Mouse (Mus musculus): ENCODE measurements around the gene Engase. TPM values are rescaled to one million over a fixed set of nuclear protein-coding genes. Genes with fewer than 3 reads are reported as not detected.

Gene Engase
- polyA plus RNA-seq, 1 experiment from 2014 or later, result 7.3 TPM

DNA sequence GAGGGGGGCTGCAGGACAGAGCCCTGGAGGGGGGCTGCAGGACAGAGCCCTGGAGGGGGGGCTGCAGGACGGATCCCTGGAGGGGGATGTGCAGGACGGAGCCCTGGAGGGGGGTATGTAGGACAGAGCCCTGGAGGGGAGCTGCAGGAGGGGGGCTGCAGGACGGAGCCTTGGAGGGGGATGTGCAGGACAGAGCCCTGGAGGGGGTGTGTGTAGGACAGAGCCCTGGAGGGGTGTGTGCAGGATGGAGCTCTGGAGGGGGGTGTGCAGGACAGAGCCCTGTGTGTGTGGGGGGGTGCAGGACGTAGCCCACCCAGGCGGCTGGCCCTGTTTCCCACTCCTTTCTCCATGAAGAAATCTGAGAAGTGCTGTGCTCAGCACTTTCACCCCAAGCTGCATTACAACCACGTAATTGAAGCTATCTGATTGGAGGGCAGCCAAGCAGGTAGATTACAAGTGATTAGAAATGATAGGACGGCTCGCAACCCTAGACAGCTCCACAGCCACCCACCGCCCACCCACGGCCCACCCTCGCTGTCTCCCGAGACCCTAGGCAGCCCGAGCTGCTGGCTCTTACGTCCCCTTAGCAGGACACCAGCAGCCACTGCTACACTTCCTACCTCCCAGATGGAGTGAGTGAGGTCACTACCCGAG is 35.8 kb downstream of the Engase start:
- no peaks in the 10 kb centered on the region for H3K27me3 ChIP-seq

DNA sequence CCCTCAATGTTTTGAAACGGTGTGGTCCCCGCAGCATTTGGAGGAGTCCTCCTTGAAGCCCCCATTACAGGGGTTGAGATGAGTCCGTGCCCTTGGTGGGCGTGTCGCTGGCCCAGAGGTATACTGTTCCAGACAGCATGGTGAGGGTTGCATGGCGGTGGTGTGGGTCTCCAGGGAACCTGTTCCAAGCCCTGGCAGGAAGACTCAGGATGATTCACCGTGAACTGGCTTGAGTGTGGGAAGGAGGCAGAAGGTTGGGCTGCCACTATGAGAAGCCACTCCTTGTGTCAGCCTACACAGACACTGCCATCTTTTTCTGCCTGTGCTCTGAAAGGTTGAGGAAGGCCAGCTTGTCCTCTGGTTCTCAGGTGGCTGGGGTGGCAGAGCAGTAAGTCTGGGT is 41.3 kb downstream of the Engase start:
- no peak overlapping the region for H3K27ac ChIP-seq
- 79% methylated on average over 7 of the region's 7 CpGs for WGBS
- no peak overlapping the region for H3K4me3 ChIP-seq
- ATAC-seq (ENCODE audit: borderline replicate concordance, extremely low read depth, low FRiP score, low TSS enrichment), result no peak
- no peaks in the 10 kb centered on the region for H3K36me3 ChIP-seq
- H3K27me3 ChIP-seq, result no peaks in the 10 kb centered on the region
- no peaks in the 10 kb centered on the region for H3K9me3 ChIP-seq
- H3K4me1 ChIP-seq, result no peaks in the 10 kb centered on the region
- no peak overlapping the region for H3K9ac ChIP-seq
- no peak overlapping the region for H3K4me2 ChIP-seq

More for the DNA sequence above, 35.8 kb downstream of the Engase start:
- H3K9ac ChIP-seq, result no peak overlapping the region
- 25% methylated on average over 15 of the region's 15 CpGs for WGBS
- H3K4me2 ChIP-seq, result no peak overlapping the region
- no peaks in the 10 kb centered on the region for H3K9me3 ChIP-seq
- no peak overlapping the region for H3K4me3 ChIP-seq
- H3K4me1 ChIP-seq, result peaks cover 9% of the 10 kb centered on the region
- H3K27ac ChIP-seq, result no peak overlapping the region
- peak; percentile 56; the same call in 1 of the 2 replicates for ATAC-seq (ENCODE audit: borderline replicate concordance, extremely low read depth, low FRiP score, low TSS enrichment)
- no peaks in the 10 kb centered on the region for H3K36me3 ChIP-seq

DNA sequence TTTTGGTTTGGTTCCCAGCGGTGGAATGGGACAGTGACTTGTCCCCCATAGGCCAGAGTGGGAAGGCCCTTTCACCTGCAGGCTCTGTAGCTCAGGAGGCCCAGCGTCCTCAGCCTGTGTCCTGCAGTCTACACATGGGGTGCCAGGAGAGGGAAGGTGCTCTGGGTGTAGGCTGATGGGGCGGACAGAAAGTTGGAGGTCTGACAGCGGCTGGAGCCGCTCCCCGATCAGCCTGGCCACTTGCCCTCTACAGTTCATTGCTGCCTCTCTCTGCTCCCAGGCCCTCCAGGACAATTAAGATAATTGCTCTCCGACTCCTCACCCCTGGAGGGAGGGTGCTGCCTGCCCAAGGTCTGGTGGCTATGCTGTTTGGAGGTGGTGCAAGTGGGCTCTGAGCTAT is 42.1 kb downstream of the Engase start:
- no peak overlapping the region for H3K9ac ChIP-seq
- H3K27ac ChIP-seq, result no peak overlapping the region
- H3K4me2 ChIP-seq, result no peak overlapping the region
- H3K9me3 ChIP-seq, result no peaks in the 10 kb centered on the region
- H3K4me3 ChIP-seq, result no peak overlapping the region
- WGBS, result 58% methylated on average over 7 of the region's 7 CpGs
- H3K4me1 ChIP-seq, result no peaks in the 10 kb centered on the region
- H3K36me3 ChIP-seq, result no peaks in the 10 kb centered on the region
- no peaks in the 10 kb centered on the region for H3K27me3 ChIP-seq
- ATAC-seq (ENCODE audit: borderline replicate concordance, extremely low read depth, low FRiP score, low TSS enrichment), result no peak

DNA sequence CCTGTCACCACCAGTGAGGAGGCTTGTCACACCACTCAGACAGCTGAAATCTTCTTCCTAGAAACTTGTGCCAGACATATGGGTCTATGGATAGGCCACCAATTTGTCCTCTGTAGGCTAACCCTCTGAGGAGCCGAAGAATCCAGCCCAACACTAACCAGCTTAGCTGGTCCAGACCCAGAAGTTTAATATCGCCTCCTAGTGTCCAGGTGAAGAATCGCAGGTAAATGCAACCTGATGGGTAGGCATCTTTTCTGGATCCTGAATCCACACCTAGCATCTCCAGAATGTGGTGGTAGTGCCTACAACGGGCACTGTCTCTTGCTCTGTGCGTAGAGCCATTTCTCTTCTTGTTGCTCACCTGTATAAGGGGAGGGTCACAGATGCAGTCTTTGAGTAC is 43.6 kb downstream of the Engase start:
- ATAC-seq (ENCODE audit: borderline replicate concordance, extremely low read depth, low FRiP score, low TSS enrichment), result no peak
- no peaks in the 10 kb centered on the region for H3K27me3 ChIP-seq
- H3K4me2 ChIP-seq, result no peak overlapping the region
- no peak overlapping the region for H3K27ac ChIP-seq
- H3K4me1 ChIP-seq, result no peaks in the 10 kb centered on the region
- no peak overlapping the region for H3K4me3 ChIP-seq
- no peaks in the 10 kb centered on the region for H3K36me3 ChIP-seq
- no peak overlapping the region for H3K9ac ChIP-seq
- no peaks in the 10 kb centered on the region for H3K9me3 ChIP-seq
- 49% methylated on average over 5 of the region's 5 CpGs for WGBS

DNA sequence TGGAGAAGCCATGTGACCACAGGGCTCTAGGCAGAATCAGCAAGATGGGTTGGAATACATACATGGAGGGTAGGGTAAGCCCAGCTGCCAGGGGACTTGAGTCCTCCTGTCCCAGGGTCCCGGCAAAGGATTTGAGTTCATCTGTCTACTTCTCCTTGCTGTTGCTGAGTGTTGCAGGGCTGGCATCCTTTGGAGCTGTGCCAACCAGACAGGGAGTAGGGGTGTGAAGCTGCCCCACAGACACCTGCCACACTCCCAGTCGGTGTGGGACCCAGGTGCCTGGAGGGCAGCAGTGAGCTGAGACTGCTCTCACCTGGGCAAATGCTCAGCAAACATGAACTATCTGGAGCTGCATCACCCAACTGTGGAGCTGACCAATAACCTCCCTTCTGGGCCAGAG is 44.3 kb downstream of the Engase start:
- Histone ChIP-seq H3K27me3 (no peaks in the 10 kb centered on the region), H3K9me3 (no peaks in the 10 kb centered on the region), H3K4me2 (no peak overlapping the region), H3K4me1 (no peaks in the 10 kb centered on the region), H3K36me3 (no peaks in the 10 kb centered on the region), H3K27ac (no peak overlapping the region), H3K9ac (no peak overlapping the region), H3K4me3 (no peak overlapping the region)
- no peak for ATAC-seq (ENCODE audit: borderline replicate concordance, extremely low read depth, low FRiP score, low TSS enrichment)
- 70% methylated on average over 2 of the region's 2 CpGs for WGBS

DNA sequence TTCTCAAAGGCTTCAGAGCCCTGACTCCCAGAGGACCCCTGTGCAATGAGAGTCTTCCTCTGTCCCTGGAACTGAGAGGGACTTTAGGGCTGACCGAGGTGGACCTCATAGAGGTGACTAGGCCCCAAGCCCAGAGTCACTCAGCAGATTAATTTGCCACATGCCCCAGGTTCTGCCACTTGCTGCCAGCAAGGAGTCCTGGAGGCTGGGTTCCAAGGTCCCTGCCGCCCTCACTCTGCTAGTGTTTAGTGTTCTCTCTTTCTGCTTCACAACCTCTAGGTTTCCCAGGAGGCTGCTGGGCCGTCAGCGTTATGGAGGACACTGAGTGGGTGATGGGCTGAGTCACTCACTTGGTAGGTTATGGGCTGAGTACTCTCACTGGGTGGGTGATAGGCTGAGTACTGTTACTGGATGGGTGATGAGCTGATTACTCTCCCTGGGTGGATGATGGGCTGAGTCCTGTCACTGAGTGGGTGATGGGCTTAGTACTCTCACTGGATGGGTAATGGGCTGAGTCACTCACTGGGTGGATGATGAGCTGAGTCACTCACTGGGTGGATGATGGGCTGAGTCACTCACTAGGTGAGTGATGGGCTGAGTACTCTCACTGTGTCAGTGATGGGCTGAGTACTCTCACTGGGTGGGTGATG is 47.0 kb downstream of the Engase start:
- no peak overlapping the region for H3K4me2 ChIP-seq
- H3K27me3 ChIP-seq, result no peaks in the 10 kb centered on the region
- 74% methylated on average over 4 of the region's 4 CpGs for WGBS
- H3K4me1 ChIP-seq, result no peaks in the 10 kb centered on the region
- H3K27ac ChIP-seq, result no peak overlapping the region
- H3K9me3 ChIP-seq, result no peaks in the 10 kb centered on the region
- no peak overlapping the region for H3K4me3 ChIP-seq
- no peak for ATAC-seq (ENCODE audit: borderline replicate concordance, extremely low read depth, low FRiP score, low TSS enrichment)
- no peaks in the 10 kb centered on the region for H3K36me3 ChIP-seq
- no peak overlapping the region for H3K9ac ChIP-seq

DNA sequence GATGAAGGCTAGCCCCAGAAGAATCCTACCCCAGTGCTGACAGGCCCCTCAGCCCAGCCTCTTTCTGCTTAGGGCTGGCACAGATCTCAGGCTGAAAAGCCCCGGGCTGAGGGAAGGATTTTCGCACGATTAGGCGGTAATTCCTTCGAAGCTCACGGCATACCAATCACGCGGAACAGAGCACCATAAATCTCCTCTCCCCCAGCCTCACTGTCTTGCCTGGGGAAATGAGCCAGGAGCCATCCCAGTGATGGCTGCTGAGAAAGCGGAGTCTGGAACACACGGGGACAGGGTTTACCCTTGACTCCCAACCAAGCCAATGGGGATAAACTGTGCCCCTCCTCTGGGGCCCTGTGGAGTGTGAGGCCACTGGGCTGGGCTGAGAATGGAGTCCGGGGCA is 48.4 kb downstream of the Engase start:
- no peaks in the 10 kb centered on the region for H3K27me3 ChIP-seq
- no peak overlapping the region for H3K4me2 ChIP-seq
- H3K9ac ChIP-seq, result no peak overlapping the region
- H3K27ac ChIP-seq, result no peak overlapping the region
- no peak for ATAC-seq (ENCODE audit: borderline replicate concordance, extremely low read depth, low FRiP score, low TSS enrichment)
- no peak overlapping the region for H3K4me3 ChIP-seq
- H3K4me1 ChIP-seq, result no peaks in the 10 kb centered on the region
- WGBS, result 62% methylated on average over 11 of the region's 11 CpGs
- no peaks in the 10 kb centered on the region for H3K9me3 ChIP-seq
- H3K36me3 ChIP-seq, result no peaks in the 10 kb centered on the region

DNA sequence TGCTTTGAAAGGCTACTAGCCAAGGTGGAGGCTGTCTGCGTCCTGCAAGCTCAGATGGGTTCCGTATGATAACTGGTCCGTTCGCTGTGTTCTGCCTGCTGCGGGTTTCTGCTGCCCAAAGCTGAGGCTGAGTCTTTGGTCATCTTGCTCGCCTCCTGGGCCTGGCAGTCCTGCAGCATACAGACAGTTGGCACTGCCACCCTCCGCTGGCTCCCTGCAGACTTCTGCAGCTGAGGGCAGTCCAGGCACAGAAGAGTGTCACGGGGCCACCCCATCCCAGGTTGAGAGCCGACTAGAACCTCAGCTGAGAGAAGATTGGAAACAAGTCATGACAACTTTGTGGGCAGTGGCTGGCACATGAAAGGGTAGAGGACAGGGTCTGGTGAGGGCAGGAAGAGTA is 52.1 kb downstream of the Engase start:
- 87% methylated on average over 9 of the region's 9 CpGs for WGBS
- Histone ChIP-seq H3K9me3 (no peaks in the 10 kb centered on the region), H3K27ac (no peak overlapping the region), H3K4me2 (no peak overlapping the region), H3K36me3 (no peaks in the 10 kb centered on the region), H3K27me3 (no peaks in the 10 kb centered on the region), H3K4me3 (no peak overlapping the region), H3K4me1 (no peaks in the 10 kb centered on the region), H3K9ac (no peak overlapping the region)
- no peak for ATAC-seq (ENCODE audit: borderline replicate concordance, extremely low read depth, low FRiP score, low TSS enrichment)

DNA sequence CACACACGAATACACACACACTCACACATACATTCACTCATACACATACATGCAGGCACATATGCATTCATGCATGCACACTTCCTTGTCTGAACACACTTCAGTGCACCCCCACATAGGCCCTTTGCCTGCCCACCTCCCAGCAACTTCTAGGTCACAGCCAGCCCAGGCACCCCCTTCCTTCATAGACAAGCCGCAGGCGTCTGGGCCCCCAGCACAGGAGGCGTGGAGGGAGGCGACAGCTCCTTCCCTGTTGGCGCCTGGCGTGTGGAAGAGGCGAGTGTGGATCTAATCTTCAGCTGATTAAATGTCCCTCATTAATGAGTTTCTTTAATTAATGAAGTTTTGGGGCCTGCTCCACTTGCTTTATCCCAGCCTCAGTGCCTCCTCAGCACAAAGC is 53.7 kb downstream of the Engase start:
- Histone ChIP-seq H3K9ac (no peak overlapping the region), H3K27ac (no peak overlapping the region), H3K9me3 (no peaks in the 10 kb centered on the region), H3K4me3 (no peak overlapping the region), H3K4me1 (no peaks in the 10 kb centered on the region), H3K36me3 (no peaks in the 10 kb centered on the region), H3K4me2 (no peak overlapping the region), H3K27me3 (no peaks in the 10 kb centered on the region)
- WGBS, result 69% methylated on average over 8 of the region's 8 CpGs
- no peak for ATAC-seq (ENCODE audit: borderline replicate concordance, extremely low read depth, low FRiP score, low TSS enrichment)

DNA sequence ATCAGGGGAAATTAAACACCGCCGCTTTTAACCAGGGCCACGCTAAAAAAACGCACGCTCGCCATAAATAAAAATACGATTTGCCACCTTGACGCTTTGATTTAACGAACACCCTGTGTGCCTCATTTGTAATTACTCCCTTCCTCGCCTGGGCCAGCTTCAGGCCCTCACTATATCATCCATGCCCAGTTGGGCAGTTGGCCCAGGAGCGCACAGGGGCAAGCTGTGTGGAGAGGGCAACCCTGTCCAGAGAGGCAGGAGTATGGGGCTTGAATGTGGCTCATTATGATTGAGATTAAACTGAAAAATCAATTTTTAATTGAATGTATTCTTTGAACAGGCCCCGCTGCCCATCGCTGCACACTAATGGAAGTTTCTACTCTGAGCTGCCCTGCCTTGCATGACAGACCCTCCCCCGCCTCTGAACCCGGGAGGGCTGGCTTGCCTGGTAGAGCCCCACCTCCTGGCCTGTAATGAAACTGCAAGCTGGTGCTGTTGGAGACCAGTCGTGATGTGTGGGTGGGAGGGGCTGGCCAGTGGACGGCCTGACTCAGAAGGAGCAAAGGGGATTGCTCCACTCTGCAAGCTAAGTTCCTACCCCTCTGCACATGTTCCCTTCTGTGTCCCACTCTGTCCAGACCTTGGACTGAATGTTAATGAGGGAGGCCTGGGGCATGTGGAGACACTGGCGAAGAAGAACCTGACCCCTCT is 57.9 kb downstream of the Engase start:
- Histone ChIP-seq H3K4me2 (no peak overlapping the region), H3K9ac (no peak overlapping the region), H3K36me3 (no peaks in the 10 kb centered on the region), H3K4me3 (no peak overlapping the region), H3K4me1 (no peaks in the 10 kb centered on the region), H3K27ac (no peak overlapping the region), H3K27me3 (no peaks in the 10 kb centered on the region), H3K9me3 (no peaks in the 10 kb centered on the region)
- no peak for ATAC-seq (ENCODE audit: borderline replicate concordance, extremely low read depth, low FRiP score, low TSS enrichment)
- 37% methylated on average over 18 of the region's 18 CpGs for WGBS

DNA sequence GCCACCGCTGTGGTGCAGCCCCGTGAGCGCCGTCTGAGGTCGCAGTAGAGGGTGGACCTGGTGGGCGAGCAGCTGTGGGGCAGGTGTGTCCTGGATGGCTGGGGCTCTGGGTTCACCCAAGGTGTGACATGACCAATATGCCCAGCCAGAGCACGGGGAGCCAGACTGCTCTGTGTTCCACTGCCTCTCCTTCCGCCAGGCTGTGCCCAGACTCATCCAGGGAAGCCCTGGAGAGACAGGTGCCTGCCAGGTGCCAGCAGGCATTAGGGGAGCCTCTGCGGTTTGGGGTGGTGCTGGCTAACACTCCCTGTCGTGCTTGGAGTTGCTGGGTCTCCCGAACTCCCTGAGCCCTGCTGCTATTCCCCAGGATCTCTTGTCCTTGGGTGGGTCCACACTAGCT is 61.4 kb downstream of the Engase start:
- 81% methylated on average over 11 of the region's 11 CpGs for WGBS
- ATAC-seq (ENCODE audit: borderline replicate concordance, extremely low read depth, low FRiP score, low TSS enrichment), result no peak
- Histone ChIP-seq H3K9me3 (no peaks in the 10 kb centered on the region), H3K27ac (no peak overlapping the region), H3K36me3 (no peaks in the 10 kb centered on the region), H3K4me2 (no peak overlapping the region), H3K4me1 (peaks cover 8% of the 10 kb centered on the region), H3K9ac (no peak overlapping the region), H3K4me3 (no peak overlapping the region), H3K27me3 (no peaks in the 10 kb centered on the region)

Measured in lung, embryonic 15.5 days (tissue).